Mouse (Mus musculus) B cell, adult 2 months (primary cell): ENCODE results near the gene Tram2.
A peak's percentile ranks its signal among the peaks of the same experiment; 100 is the strongest.

Source experiments
- DNase-seq, 2 experiments: peaks; one replicate each; pipeline ENCODE4 v3.0.0; 2022

Gene Tram2

GRCm38 (mm10) chr1:21079217-21079773 is at the start of gene Tram2:
Gene Tram2 (minus strand): TSS chr1:21079229.
- peak; percentile 97 for DNase-seq

- DNase-seq, result no peak
These were observed 45.8 kb upstream of the Tram2 start for GRCm38 (mm10) chr1:21124713-21125336.

DNA sequence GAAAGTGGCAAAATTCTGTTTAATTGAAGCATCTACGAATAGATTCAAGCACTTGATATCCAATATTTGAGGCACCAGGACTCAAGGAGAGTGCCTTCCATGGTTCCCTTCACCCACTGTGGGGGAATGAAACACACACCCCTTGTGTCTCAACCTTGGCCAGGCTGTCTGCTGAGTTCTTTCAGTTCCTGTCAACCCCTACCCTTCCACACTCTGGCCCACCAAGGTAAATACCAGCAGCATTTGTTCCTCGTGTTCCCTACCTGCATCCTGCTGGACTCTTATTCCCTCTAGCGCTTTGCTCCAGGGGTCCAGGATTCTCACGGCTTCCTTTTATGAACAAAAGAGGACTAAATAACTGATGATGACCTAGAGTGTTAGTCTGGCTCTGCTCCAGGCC is 24.8 kb upstream of the Tram2 start:
- DNase-seq, result no peak

DNA sequence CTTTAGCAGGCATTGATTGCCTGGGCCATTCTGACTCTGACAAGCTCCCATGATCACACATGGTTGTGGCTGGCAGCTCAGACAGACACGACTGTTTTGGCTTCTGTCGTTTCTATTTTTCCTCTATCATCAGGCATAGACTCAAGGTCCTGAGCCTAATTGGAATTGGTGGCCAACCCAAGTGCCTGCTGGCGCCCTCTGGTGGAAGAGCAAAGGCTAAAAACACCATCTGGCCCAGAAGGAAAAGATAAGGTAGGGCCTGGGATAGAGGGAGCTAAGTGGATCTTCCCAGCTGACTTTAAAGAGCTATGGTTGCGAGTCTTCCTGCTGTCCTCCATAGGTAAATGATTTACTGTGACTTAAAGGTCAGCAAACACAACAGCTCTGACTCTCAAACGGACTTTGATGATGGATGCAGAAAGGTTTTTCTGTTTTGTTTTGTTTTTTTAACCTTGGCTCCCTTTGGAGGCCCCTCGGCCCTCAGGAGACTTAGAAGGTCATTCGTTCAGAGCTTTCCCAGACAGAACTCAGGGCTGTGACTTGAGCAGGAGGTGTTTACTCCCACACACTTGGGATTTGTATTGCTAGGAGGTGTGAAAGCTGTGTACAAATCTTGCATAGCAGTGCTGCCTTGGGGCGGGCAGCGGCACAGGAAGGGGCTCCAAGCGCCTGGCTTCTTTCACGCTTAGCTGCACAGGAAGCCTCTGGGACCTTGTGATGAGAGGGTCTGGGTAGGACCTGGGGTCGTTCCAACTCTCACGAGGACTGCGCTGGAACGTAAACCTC is 22.4 kb upstream of the Tram2 start:
- peak; percentile 76 to 77 for DNase-seq

GRCm38 (mm10) chr1:21100726-21101125 is 21.7 kb upstream of the Tram2 start:
- DNase-seq, result no peak

GRCm38 (mm10) chr1:21097001-21097989 is 18.3 kb upstream of the Tram2 start:
- no peak for DNase-seq

DNA sequence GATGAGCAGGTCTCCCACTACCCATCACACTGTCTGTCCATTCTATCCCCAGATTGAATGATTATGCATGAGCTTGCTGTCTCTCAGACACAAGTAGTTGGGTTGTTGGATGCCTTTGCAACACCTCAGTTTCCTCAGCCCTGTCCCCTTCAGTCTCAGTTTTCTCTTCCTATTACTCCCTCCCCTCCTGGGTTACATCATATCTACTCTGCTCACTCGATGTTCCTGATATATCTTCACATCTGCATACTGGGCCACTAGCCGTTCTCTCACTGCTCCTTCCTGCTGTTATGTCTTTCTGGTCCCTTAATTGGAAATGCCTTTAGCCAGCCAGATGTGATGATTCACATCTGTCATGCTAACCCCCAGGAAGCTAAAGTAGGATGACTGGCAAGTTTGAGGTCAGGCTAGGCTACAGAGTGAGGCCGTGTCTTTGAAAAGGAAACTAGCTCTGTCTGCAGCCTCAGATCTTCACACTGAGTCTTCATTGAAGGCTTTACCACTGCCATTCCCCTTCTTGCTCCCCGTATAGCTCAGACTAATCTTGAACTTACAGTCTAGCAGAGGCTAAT is 15.7 kb upstream of the Tram2 start:
- DNase-seq, result no peak

DNA sequence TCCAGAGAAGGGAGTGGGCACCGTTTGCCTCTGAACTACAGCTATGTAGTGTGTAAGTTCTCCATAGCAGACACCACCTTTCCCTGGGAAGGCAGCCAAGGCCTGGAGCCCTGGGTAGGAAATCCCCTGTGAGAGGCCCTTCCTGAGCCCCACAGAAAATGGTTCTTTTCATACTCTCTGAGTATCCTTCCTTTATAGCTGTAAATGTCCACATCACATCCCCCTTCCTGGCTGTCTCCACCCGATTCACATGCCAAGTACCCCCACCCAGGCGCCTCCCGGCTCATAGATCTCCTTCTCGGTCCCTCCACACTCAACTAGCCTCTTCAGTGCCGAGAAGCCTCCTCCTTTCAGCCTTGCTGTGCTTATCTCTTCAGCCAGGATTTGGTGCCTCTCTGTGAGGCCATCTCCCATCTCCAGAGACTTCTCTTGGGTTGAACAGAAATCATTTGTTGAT is 10.7 kb upstream of the Tram2 start:
- no peak for DNase-seq

DNA sequence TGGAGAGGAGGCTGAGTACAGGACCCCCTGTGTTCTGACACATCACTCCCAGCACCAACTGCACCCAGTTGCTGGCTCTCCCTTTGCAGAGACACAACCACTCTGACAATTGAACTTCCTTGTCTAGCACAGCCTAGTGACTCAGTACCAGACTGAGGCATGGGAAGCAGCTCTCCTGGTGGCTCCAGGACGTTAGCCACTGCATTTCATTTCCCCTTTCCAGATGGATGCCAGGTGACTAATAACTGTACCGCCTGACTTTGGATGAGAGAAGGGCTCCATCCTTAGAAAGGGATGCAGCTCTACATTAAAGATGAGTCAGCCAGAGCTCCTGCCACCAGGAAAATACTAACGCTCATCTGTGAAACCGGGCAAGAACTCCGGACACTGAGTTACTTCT is 7.3 kb upstream of the Tram2 start:
- DNase-seq, result no peak

- DNase-seq, result no peak
These were observed 5.6 kb upstream of the Tram2 start for GRCm38 (mm10) chr1:21084661-21085060.

GRCm38 (mm10) chr1:21080362-21080761 is 1.3 kb upstream of the Tram2 start:
- no peak for DNase-seq

DNA sequence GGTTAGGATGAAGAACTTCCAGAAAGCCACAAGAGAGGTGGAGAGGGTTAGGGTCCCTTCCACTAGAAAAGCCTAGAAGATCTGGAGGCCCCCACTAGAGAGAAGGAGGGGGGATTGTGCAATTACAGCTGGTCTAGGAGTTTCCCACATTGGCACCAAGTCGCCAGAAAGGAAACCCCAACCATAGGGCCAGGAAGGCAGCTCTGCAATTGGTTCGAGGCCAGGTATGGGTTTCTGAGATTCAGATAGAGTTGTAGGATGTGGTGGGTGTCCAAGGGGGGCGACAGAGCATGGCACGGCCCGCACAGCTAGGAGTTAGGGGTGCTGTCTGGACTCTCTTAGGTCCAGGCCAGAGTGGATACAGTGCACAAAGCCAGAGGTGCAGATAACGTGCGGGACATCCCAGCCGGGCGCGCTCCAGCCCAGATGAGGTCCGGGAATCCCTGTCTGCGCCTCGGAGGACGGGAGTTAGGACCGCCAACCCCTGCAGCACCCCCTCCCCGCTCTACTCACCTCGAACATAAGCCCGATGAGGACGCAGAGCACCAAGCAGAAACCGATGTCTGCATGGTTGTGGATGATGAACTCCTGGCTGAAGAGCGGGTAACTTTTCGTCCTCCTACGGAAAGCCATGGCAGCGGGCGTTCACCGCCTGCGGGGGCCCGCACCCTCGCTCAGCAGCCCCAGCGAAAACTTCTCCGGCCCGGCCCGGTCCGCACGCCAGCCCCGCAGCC is 381 bp downstream of the Tram2 start:
- no peak for DNase-seq

GRCm38 (mm10) chr1:21077619-21078018 is 1.4 kb downstream of the Tram2 start:
- no peak for DNase-seq

- no peak for DNase-seq
These were observed 1.8 kb downstream of the Tram2 start for GRCm38 (mm10) chr1:21077191-21077590.

DNA sequence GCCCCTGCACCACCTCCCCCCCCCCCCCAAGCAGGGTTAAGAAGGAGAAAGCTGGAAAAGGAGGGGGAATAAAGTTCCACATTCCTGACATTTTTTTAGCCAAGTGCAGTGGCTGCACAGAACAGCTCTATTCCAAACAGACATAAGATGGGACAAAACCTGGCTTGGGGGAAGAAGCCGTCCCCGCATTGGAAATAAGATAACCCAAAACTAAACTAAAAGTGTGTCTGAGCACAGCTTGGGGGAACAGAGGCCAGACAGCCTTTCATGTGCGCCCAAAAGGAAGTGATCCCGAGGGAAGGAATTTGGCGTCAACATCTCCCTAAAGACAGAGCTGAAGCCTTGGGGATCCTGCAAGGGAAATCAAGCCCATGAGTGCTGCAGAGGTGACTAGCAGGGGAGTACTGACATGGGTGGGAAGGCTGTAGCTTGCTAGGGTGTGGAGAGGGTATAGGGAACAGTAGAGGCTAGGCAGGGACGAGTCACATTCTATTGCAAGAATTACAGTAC is 3.0 kb downstream of the Tram2 start:
- DNase-seq, result no peak

GRCm38 (mm10) chr1:21074231-21074630 is 4.8 kb downstream of the Tram2 start:
- DNase-seq, result no peak

DNA sequence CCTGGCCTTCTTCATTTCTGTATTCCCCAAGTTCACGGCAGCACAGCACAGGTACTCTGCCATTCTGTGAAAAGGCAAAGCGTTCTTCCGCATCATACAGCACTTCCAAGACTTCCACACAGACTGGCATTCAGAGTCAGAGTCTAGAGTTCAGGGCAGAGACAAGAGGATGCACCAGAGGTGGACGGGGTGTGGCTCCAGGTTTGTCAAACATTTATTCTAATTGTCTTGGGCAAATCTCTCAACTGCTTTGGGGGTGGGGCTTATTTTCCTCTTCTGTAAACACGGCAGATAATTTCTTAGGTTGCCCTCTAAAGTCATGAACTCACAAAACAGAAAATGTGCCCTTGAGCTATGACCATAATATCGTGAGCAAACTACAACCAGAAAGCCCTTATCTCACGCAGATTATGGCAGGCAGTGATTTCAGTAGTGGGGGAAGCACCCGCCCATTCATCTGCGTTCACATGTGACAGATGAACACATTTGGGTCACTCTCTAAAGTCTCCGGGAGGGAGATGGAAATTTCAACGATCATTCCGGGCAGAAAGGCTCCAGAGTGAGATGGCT is 6.1 kb downstream of the Tram2 start:
- DNase-seq, result no peak

GRCm38 (mm10) chr1:21070658-21071057 is 8.4 kb downstream of the Tram2 start:
- no peak for DNase-seq

- DNase-seq, result no peak
These were observed 9.1 kb downstream of the Tram2 start for GRCm38 (mm10) chr1:21069830-21070522.

GRCm38 (mm10) chr1:21068491-21068890 is 10.5 kb downstream of the Tram2 start:
- no peak for DNase-seq
